Mouse (Mus musculus) small intestine, adult 2 months (tissue): ENCODE measurements around the gene Glis1.

Experiments
- CTCF ChIP-seq: fragments of 200-500 bp; IDR thresholded peaks from 2 replicates; pipeline ENCODE4 v1.5.1; 2012; ENCODE audit warnings: low read depth, mild to moderate bottlenecking, control low read depth, inconsistent platforms, low read length, moderate library complexity, mixed read lengths; ENCODE audit not compliant: insufficient replicate concordance, insufficient read length; ENCODE audit errors: extremely low read depth
- POLR2A ChIP-seq: fragments of 200-500 bp; IDR thresholded peaks from 2 replicates; pipeline ENCODE4 v1.6.1; 2012; ENCODE audit warnings: low read depth, mild to moderate bottlenecking, control low read depth, inconsistent platforms, low read length, moderate library complexity

GRCm38 (mm10) chr4:107603208-107603607 is 168.8 kb downstream of the Glis1 start:
- no peak for TF ChIP-seq CTCF
- TF ChIP-seq POLR2A: no peak
